Mouse (Mus musculus) limb, embryonic 11.5 days (tissue): ENCODE results near the gene Sumf2. TPM values are rescaled to one million over a fixed set of nuclear protein-coding genes. Genes with fewer than 3 reads are reported as not detected.
A peak's percentile ranks its signal among the peaks of the same experiment; 100 is the strongest.

Source experiments
- ATAC-seq: fragments of 200-750 bp; cut with Nextera tagmentation; 2 replicates; pipeline ENCODE4 v1.8.0; 2017; ENCODE audit warnings: low read depth; ENCODE audit not compliant: insufficient number of reproducible peaks, low FRiP score, low TSS enrichment
- DNase-seq: peaks from one replicate; pipeline ENCODE4 v3.0.0-alpha.2; 2015; ENCODE audit warnings: low spot score
- H3K27ac ChIP-seq: fragments of 300-500 bp; sonication (generic); replicated peaks from 2 replicates; pipeline ENCODE4 v1.5.1; 2014; ENCODE audit warnings: low read depth, mild to moderate bottlenecking, low read length
- H3K27me3 ChIP-seq: fragments of 300-500 bp; sonication (generic); 2 replicates; pipeline ENCODE4 v1.6.1; 2014; ENCODE audit warnings: mild to moderate bottlenecking, low read length, mixed read lengths; ENCODE audit not compliant: control insufficient read depth, insufficient read depth
- H3K36me3 ChIP-seq: fragments of 300-500 bp; sonication (generic); 2 replicates; pipeline ENCODE4 v1.6.1; 2014; ENCODE audit warnings: mild to moderate bottlenecking, low read length, moderate library complexity, mixed read lengths; ENCODE audit not compliant: control insufficient read depth, insufficient read depth
- H3K4me1 ChIP-seq: fragments of 300-500 bp; sonication (generic); 2 replicates; pipeline ENCODE4 v1.6.1; 2014; ENCODE audit warnings: low read length, mixed read lengths; ENCODE audit not compliant: control insufficient read depth, insufficient read depth
- H3K4me2 ChIP-seq: fragments of 300-500 bp; sonication (generic); 2 replicates; pipeline ENCODE4 v1.6.1; 2014; ENCODE audit warnings: low read depth, mild to moderate bottlenecking, moderate library complexity; ENCODE audit not compliant: severe bottlenecking
- H3K4me3 ChIP-seq: fragments of 300-500 bp; sonication (generic); 2 replicates; pipeline ENCODE4 v1.5.1; 2014; ENCODE audit warnings: low read depth, low read length
- H3K9ac ChIP-seq: fragments of 300-500 bp; sonication (generic); 2 replicates; pipeline ENCODE4 v1.6.1; 2014; ENCODE audit warnings: mild to moderate bottlenecking, low read length
- H3K9me3 ChIP-seq: fragments of 300-500 bp; sonication (generic); 2 replicates; pipeline ENCODE4 v1.6.1; 2016; ENCODE audit warnings: low read length; ENCODE audit not compliant: control insufficient read depth
- WGBS: fragments of 180-500 bp; shearing (Covaris S2); extraction: QIAGEN DNeasy Blood & Tissue Kit; methylation state at CpG from one replicate; pipeline ENCODE4 v1.1.7; 2014; 5-methylcytosine and 5-hydroxymethylcytosine counted together
- polyA plus RNA-seq: library from polyadenylated mRNA; unstranded; fragments of >200 nt; fragmentation: Nextera tagmentation; extraction: Ambion mirVana; gene quantifications from 2 replicates; pipeline ENCODE4 v1.2.1, GENCODE M21; 2014

Sumf2 gene
- polyA plus RNA-seq = 51.9 and 52.9 TPM in 2 replicates

DNA sequence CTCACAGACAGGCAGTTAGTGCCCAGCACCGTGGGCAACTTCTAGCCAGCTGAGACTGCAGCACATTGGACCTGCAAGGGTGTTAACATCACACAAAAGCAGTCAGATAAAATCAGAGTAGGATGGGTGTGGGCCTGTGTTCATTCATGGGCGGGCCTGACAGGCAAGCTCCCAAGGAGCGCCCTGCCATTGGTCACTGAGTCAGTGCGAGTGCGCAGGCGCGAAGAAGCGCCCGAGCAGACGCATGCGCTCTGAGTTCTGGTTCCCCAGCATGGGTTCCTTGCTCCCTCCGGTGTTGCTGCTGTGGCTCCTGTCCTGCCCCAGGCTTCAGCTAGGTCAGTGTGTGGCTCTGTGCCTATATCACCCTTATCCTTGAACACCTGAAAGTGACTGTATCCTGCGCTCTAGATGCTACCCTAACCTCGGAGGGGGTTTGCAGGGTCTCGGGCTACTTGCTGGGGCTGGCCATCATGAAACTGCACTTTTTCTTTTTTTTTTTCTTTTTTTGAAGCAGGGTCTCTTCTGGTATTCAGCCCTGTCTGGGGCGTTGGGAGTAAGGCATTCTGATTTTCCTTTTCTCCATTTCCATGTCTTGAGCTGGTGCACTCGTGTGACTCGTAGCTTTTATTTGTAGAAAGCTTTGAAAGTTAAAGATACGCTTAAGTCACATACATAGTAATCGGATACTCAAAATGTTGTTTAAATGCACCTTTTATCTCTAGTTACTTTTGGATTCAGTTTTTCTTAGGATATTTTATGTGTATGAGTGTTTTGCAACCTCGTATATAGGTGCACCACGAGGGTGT, at the start of gene Sumf2:
Sumf2 (plus strand) TSS at position 235 of the 806 bp plus-strand sequence.
- ATAC-seq = peak; percentile 97
- H3K36me3 ChIP-seq = peaks cover 17% of the 10 kb centered on the region; the same call in 1 of the 2 replicates
- WGBS = 12% methylated on average over 22 of the region's 22 CpGs
- H3K27ac ChIP-seq = 0 out of 2 replicates have a peak within 1 kb of the TSS, but pooled peaks have one; percentile 45
- no peaks in the 10 kb centered on the region; the same call in 1 of the 2 replicates for H3K9me3 ChIP-seq
- peak within 1 kb of the TSS; percentile 56 for H3K4me2 ChIP-seq
- H3K4me1 ChIP-seq = no peaks in the 10 kb centered on the region
- DNase-seq = peak; percentile 96
- no peaks in the 10 kb centered on the region for H3K27me3 ChIP-seq
- H3K4me3 ChIP-seq = peak within 1 kb of the TSS; percentile 56
- peak within 1 kb of the TSS; percentile 75 for H3K9ac ChIP-seq

DNA sequence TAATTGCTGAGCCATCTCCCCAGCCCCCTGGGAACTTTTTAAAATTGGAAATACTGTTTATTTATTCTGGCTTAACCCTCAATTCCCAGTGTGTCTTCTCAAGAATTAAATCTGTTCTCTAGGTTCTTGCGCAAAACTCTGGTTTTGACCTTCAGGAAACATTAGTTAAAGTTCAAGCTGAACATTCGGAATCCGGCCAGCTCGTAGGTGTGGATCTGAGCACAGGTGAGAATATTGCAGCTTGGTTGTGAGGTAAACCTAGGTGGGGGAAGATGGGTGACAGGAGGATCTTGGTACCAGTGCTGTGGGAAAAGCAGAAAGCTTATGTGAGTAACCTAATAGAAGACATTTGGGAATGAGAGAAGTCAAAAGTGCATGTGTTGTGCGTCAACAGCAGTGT, 1.9 kb upstream of the Sumf2 start:
- Histone ChIP-seq H3K27me3 (no peaks in the 10 kb centered on the region), H3K9ac (no peak overlapping the region), H3K4me2 (no peak overlapping the region), H3K9me3 (no peaks in the 10 kb centered on the region; the same call in 1 of the 2 replicates), H3K4me3 (no peak overlapping the region), H3K27ac (no peak overlapping the region), H3K4me1 (no peaks in the 10 kb centered on the region), H3K36me3 (peaks cover 17% of the 10 kb centered on the region; the same call in 1 of the 2 replicates)
- ATAC-seq (no peak), DNase-seq (no peak)
- WGBS = 97% methylated on average over 5 of the region's 5 CpGs

DNA sequence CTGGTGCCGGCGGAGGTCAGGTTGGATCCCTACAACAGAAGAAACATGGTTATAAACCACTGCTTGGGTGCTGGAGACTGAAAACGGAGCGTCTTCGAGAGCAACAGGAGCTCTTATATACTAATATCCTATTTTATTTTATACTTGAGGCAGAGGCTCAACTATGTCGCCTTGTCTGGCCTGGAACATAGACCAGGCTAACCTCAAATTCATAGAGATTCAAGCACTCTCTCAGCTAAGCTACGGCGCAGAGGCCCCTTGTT, 703 bp downstream of the Sumf2 start:
- H3K4me3 ChIP-seq = peak overlapping the region; percentile 56
- H3K27ac ChIP-seq = no peak overlapping the region
- WGBS = 68% methylated on average over 8 of the region's 8 CpGs
- H3K9me3 ChIP-seq = no peaks in the 10 kb centered on the region; the same call in 1 of the 2 replicates
- H3K9ac ChIP-seq = no peak overlapping the region; the same call in 1 of the 2 replicates
- peaks cover 17% of the 10 kb centered on the region; the same call in 1 of the 2 replicates for H3K36me3 ChIP-seq
- H3K27me3 ChIP-seq = no peaks in the 10 kb centered on the region
- DNase-seq (no peak), ATAC-seq (no peak)
- peak overlapping the region; percentile 56 for H3K4me2 ChIP-seq
- H3K4me1 ChIP-seq = no peaks in the 10 kb centered on the region

DNA sequence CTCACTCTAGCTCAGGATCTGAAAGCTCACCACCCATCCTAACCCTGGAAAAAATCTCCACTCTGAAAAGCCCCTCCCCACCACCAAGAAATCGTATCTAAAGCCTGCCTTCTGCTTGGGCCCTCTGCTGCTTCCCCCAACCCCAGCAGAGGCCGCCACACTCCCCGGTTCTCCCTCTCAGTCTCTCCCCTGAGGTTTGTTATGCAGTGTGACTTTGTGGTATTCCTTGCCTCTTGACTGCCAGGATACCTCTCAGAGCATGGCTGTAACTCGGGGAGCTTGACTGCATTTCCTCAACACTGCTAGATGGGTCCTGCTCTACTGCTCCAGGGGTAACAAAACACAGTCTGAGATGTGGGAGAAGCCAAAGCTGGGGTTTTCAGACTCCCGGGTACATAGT, 8.4 kb downstream of the Sumf2 start:
- no peak overlapping the region for H3K4me3 ChIP-seq
- no peaks in the 10 kb centered on the region for H3K4me1 ChIP-seq
- ATAC-seq (no peak), DNase-seq (no peak)
- no peaks in the 10 kb centered on the region for H3K9me3 ChIP-seq
- H3K27ac ChIP-seq = no peak overlapping the region
- H3K36me3 ChIP-seq = peaks cover 9% of the 10 kb centered on the region
- no peak overlapping the region for H3K4me2 ChIP-seq
- no peaks in the 10 kb centered on the region for H3K27me3 ChIP-seq
- no peak overlapping the region for H3K9ac ChIP-seq
- 42% methylated on average over 5 of the region's 5 CpGs for WGBS

DNA sequence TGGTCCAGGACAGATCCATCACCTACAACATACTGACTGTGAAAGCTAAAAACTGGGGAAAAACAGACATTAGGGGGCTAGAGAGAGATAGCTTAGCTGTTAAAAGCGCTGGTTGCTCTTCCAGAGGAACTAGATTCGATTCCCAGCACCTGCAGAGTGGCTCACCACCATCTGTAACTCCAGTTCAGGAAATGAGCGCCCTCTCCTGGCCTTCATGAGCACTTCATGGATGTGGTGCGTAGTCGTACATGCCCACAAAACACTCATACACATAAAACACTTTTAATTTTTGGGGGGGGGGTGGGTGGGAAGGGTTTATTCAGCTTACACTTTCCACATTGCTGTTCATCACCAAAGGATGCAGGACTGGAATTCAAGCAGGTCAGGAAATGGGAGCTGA, 9.6 kb downstream of the Sumf2 start:
- Histone ChIP-seq H3K9me3 (no peaks in the 10 kb centered on the region), H3K27me3 (no peaks in the 10 kb centered on the region), H3K9ac (no peak overlapping the region), H3K4me1 (no peaks in the 10 kb centered on the region), H3K27ac (no peak overlapping the region), H3K36me3 (peaks cover 9% of the 10 kb centered on the region), H3K4me3 (no peak overlapping the region), H3K4me2 (no peak overlapping the region)
- ATAC-seq (no peak), DNase-seq (no peak)
- WGBS = 88% methylated on average over 5 of the region's 5 CpGs

DNA sequence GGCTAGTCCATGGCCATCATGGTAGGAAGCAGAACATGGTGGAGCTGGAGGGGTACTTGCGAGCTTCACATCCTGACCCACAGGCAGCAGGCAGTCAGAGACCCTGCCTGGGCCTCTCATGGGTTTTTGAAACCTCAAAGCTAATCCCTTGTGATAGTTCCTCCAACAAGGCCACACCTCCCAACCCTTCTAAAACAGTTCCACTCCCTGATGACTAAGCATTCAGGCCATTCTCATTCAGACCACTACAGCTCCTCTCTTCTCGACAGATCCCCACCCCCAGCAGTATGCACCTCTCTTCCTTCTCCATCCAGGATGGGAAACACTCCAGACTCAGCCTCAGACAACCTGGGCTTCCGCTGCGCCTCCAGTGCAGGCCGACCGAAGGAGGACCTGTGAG, 15.5 kb downstream of the Sumf2 start:
- no peaks in the 10 kb centered on the region for H3K27me3 ChIP-seq
- H3K4me2 ChIP-seq = no peak overlapping the region
- peaks cover 10% of the 10 kb centered on the region; the same call in 1 of the 2 replicates for H3K36me3 ChIP-seq
- whole genome bisulfite sequencing = 94% methylated on average over 6 of the region's 6 CpGs
- H3K27ac ChIP-seq = no peak overlapping the region
- H3K9me3 ChIP-seq = no peaks in the 10 kb centered on the region
- ATAC-seq = no peak
- no peak overlapping the region for H3K9ac ChIP-seq
- no peak for DNase-seq
- H3K4me3 ChIP-seq = no peak overlapping the region
- 0 out of 2 replicates have a peak, but pooled peaks cover 3% of the 10 kb centered on the region for H3K4me1 ChIP-seq

DNA sequence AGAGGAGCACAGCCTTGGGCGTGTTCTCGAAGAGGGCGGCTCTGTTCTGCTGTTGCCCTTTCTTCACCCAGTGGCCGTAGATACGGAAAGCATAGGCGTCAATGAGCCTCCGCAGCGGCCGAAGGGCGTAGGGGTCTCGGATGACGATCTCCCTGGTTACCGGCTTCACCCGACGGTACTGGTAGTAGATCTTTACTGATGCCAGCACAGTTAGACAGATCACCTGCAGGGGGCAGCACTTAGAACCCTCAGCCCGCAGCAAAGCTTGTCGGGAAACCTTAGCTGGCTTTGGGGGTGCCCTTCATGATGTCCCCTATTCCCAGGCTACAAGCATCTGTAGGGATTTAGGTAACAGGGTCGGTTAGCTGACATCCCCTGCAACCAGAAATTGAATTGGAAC, 17.7 kb downstream of the Sumf2 start:
- ATAC-seq (no peak), DNase-seq (peak; percentile 60)
- Histone ChIP-seq H3K4me1 (0 out of 2 replicates have a peak, but pooled peaks cover 3% of the 10 kb centered on the region), H3K27ac (no peak overlapping the region), H3K4me2 (no peak overlapping the region), H3K9me3 (no peaks in the 10 kb centered on the region), H3K4me3 (no peak overlapping the region), H3K36me3 (peaks cover 8% of the 10 kb centered on the region; the same call in 1 of the 2 replicates), H3K27me3 (no peaks in the 10 kb centered on the region), H3K9ac (no peak overlapping the region)
- WGBS = 7% methylated on average over 18 of the region's 18 CpGs

DNA sequence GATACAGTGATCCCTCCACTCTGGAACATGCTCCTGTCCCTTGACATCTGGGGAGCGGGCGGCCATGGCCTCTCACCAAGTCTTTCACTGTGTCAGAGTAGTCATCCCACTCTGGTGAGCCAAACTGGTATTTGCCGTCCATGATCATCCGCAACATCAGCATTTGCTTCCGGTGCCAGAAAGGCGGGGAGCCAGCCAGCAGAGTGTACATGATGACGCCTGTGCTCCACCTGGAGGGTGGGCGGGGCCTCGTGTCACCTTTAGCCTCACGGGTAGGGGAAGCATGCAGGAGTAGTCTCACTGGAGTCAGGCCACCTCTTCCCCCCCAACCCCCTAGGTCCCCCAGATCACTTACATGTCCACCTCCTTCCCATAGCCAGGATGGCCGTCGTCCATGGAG, 19.1 kb downstream of the Sumf2 start:
- Histone ChIP-seq H3K9ac (no peak overlapping the region), H3K4me1 (0 out of 2 replicates have a peak, but pooled peaks cover 3% of the 10 kb centered on the region), H3K36me3 (peaks cover 5% of the 10 kb centered on the region; the same call in 1 of the 2 replicates), H3K27ac (no peak overlapping the region), H3K4me3 (no peak overlapping the region), H3K27me3 (no peaks in the 10 kb centered on the region), H3K9me3 (no peaks in the 10 kb centered on the region), H3K4me2 (no peak overlapping the region)
- ATAC-seq = no peak
- no peak for DNase-seq
- 81% methylated on average over 12 of the region's 12 CpGs for WGBS
